Mouse (Mus musculus): ENCODE measurements around the gene Hoxa3. TPM values are rescaled to one million over a fixed set of nuclear protein-coding genes. Genes with fewer than 3 reads are reported as not detected.

Hoxa3 gene
- polyA plus RNA-seq, 1 experiment from 2014 or later: 1.2 TPM

DNA sequence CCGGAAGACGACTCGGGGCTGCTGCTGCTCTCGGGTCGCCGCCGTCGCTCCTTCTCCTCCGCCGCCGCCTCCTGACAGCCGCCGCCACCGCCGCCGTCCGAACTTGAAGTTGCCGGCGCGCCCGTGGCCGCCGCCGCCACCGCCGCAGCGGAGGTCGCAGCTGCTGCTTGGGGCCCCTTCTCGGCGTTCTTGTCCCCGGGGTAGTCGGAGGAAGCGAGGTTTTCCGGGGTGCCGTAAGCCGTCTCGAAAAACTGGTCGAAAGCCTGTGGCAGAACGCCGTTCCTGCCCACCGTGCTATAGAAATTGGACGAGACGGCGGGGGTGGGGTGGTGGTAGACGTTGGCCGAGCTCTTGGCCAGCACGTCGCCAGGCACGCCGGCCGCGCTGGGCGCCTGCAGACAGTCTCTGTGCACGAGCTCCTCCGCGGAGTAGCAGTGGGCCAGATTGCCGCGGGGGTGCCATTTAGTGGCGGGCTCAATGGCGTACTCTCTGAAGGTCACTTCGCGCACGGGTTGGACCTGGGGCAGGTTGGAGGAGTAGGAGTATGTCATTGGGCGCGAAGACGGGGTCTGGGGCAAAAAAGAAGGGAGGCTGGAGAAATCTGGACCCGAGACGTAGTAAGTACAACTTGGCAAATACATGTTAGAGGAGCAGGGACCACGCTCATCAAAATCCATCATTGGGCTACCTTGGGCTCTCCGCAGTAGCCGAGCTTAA is 32.1 kb upstream of the Hoxa3 start:
- WGBS: under 1% methylated on average over 71 of the region's 71 CpGs
- Histone ChIP-seq H3K4me3 (peak overlapping the region; percentile 32), H3K9me3 (no peaks in the 10 kb centered on the region), H3K27me3 (replicated peaks) (peaks cover 100% of the 10 kb centered on the region), H3K27ac (replicated peaks) (no peak overlapping the region), H3K36me3 (no peaks in the 10 kb centered on the region), H3K4me2 (peak overlapping the region; percentile 37), H3K4me1 (peaks cover 11% of the 10 kb centered on the region; the same call in 1 of the 2 replicates), H3K9ac (no peak overlapping the region)
- ATAC-seq (ENCODE audit: extremely low read depth, insufficient number of reproducible peaks, low FRiP score, low TSS enrichment): no peak

DNA sequence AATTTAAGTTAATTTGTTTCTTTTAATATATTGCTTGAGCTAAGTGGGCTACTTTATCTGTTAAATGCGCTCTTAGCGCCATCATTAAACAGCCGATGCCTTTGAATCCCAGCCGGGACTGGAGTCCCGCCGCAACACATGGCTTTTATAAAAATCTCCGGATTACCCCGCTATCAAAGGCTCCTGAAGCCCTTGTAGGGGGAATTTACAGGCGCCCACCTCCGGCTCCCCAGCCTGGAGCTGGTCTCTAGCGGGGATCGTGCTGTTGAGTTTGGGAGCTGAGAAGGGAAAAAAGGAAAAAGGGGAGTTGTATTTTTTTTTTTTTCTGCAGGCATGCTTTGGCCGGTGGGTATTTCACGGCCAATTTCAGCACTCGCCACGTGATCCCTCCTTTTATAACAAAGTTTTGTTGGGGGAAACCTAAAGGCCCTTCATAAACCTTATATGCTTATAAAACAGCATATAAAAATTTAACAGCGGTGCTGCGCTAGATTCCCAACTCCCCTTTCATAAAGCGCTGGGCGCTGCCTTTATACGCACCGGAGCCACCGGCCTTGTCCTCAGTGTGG is 31.4 kb upstream of the Hoxa3 start:
- WGBS: 2% methylated on average over 23 of the region's 23 CpGs
- Histone ChIP-seq H3K9ac (no peak overlapping the region), H3K27ac (replicated peaks) (no peak overlapping the region), H3K4me2 (peak overlapping the region; percentile 37; the same call in 1 of the 2 replicates), H3K27me3 (replicated peaks) (peaks cover 100% of the 10 kb centered on the region), H3K36me3 (no peaks in the 10 kb centered on the region), H3K4me3 (peak overlapping the region; percentile 32), H3K9me3 (no peaks in the 10 kb centered on the region), H3K4me1 (peaks cover 13% of the 10 kb centered on the region; the same call in 1 of the 2 replicates)
- no peak for ATAC-seq (ENCODE audit: extremely low read depth, insufficient number of reproducible peaks, low FRiP score, low TSS enrichment)

GRCm38 (mm10) chr6:52243681-52244121 is 30.6 kb upstream of the Hoxa3 start:
- H3K36me3 ChIP-seq: no peaks in the 10 kb centered on the region
- WGBS: 2% methylated on average over 12 of the region's 12 CpGs
- H3K27ac ChIP-seq (replicated peaks): no peak overlapping the region
- no peak for ATAC-seq (ENCODE audit: extremely low read depth, insufficient number of reproducible peaks, low FRiP score, low TSS enrichment)
- no peak overlapping the region for H3K9ac ChIP-seq
- H3K4me3 ChIP-seq: no peak overlapping the region; the same call in 1 of the 2 replicates
- H3K9me3 ChIP-seq: no peaks in the 10 kb centered on the region
- peaks cover 13% of the 10 kb centered on the region; the same call in 1 of the 2 replicates for H3K4me1 ChIP-seq
- peaks cover 99% of the 10 kb centered on the region for H3K27me3 ChIP-seq (replicated peaks)
- no peak overlapping the region for H3K4me2 ChIP-seq

- H3K4me3 ChIP-seq: no peak overlapping the region
- H3K27me3 ChIP-seq (replicated peaks): peaks cover 99% of the 10 kb centered on the region
- peaks cover 13% of the 10 kb centered on the region; the same call in 1 of the 2 replicates for H3K4me1 ChIP-seq
- no peak for ATAC-seq (ENCODE audit: extremely low read depth, insufficient number of reproducible peaks, low FRiP score, low TSS enrichment)
- 4% methylated on average over 4 of the region's 4 CpGs for WGBS
- no peaks in the 10 kb centered on the region for H3K9me3 ChIP-seq
- no peak overlapping the region for H3K27ac ChIP-seq (replicated peaks)
- no peak overlapping the region for H3K9ac ChIP-seq
- no peak overlapping the region for H3K4me2 ChIP-seq
- no peaks in the 10 kb centered on the region for H3K36me3 ChIP-seq
Measured at GRCm38 (mm10) chr6:52242801-52243332, 29.7 kb upstream of the Hoxa3 start.

- 3% methylated on average over 9 of the region's 9 CpGs for WGBS
- no peak overlapping the region for H3K9ac ChIP-seq
- no peak overlapping the region for H3K27ac ChIP-seq (replicated peaks)
- H3K36me3 ChIP-seq: no peaks in the 10 kb centered on the region
- ATAC-seq (ENCODE audit: extremely low read depth, insufficient number of reproducible peaks, low FRiP score, low TSS enrichment): no peak
- no peak overlapping the region for H3K4me3 ChIP-seq
- no peak overlapping the region for H3K4me2 ChIP-seq
- peaks cover 13% of the 10 kb centered on the region; the same call in 1 of the 2 replicates for H3K4me1 ChIP-seq
- no peaks in the 10 kb centered on the region for H3K9me3 ChIP-seq
- H3K27me3 ChIP-seq (replicated peaks): peaks cover 99% of the 10 kb centered on the region
Measured at GRCm38 (mm10) chr6:52241001-52241621, 28.0 kb upstream of the Hoxa3 start.

DNA sequence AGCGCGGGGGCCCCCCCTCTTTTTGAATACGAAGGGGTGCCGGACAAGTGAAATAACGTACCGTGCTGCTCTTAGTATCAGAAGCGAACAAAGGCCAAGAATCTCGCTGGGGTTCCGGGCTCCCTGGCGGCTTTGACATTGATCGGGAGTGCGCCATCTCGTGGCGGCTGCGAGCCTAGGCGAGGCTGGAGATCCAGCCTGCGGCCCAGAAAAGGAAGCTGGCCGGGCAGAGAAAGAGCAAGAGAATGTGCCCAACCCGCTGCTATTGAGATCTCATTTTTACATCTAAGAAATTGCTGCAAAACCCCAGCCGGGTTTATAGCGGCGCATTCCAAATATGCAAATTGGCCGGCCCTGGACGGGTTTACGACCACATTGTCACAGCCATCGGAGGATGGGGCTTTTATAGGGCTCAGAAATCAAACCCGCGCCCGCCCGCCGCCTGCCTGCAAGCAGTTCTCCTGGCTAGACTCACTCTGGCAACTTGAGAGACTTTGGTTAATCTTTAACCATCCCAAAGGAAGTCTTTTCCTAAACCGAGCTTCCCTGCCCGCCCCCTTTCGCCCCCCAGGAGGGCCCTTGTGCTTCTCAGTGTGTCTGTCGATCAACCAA is 27.4 kb upstream of the Hoxa3 start, which contains the start of gene Hoxa10:
Hoxa10 (minus strand) TSS at position 466 of the 612 bp plus-strand sequence.
- H3K9ac ChIP-seq: no peak within 1 kb of the TSS
- WGBS: 2% methylated on average over 35 of the region's 35 CpGs
- peaks cover 13% of the 10 kb centered on the region; the same call in 1 of the 2 replicates for H3K4me1 ChIP-seq
- H3K4me3 ChIP-seq: peak within 1 kb of the TSS; percentile 36
- H3K4me2 ChIP-seq: peak within 1 kb of the TSS; percentile 57
- no peak for ATAC-seq (ENCODE audit: extremely low read depth, insufficient number of reproducible peaks, low FRiP score, low TSS enrichment)
- H3K9me3 ChIP-seq: no peaks in the 10 kb centered on the region
- no peaks in the 10 kb centered on the region for H3K36me3 ChIP-seq
- H3K27ac ChIP-seq (replicated peaks): no peak within 1 kb of the TSS
- peaks cover 99% of the 10 kb centered on the region for H3K27me3 ChIP-seq (replicated peaks)

- ATAC-seq (ENCODE audit: extremely low read depth, insufficient number of reproducible peaks, low FRiP score, low TSS enrichment): no peak
- Histone ChIP-seq H3K4me2 (peak overlapping the region; percentile 57), H3K27ac (replicated peaks) (no peak overlapping the region), H3K4me1 (peaks cover 8% of the 10 kb centered on the region; the same call in 1 of the 2 replicates), H3K9me3 (no peaks in the 10 kb centered on the region), H3K36me3 (no peaks in the 10 kb centered on the region), H3K27me3 (replicated peaks) (peaks cover 99% of the 10 kb centered on the region), H3K9ac (no peak overlapping the region), H3K4me3 (peak overlapping the region; percentile 36)
- WGBS: 2% methylated on average over 30 of the region's 30 CpGs
Measured at GRCm38 (mm10) chr6:52239625-52240388, 26.7 kb upstream of the Hoxa3 start.

DNA sequence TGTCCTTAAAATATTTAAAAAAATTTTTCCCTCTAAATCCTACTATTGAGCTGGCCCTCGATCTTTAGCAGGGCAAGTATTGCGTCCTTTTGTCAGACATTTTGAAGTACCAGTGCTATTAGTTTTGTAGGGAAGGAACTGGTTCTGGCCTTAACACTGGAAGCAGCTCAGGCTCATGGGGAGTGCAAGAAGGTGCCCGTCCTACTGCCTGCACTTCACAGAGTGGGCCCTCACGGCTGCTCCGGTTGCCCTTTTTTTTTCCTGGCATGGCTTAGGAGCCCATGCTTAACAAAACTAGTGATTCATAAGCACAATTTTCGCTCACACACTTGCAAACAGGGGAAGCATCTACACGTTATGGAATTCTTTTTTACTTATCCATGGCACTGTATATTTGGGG is 25.8 kb upstream of the Hoxa3 start:
- H3K27me3 ChIP-seq (replicated peaks): peaks cover 99% of the 10 kb centered on the region
- H3K4me3 ChIP-seq: no peak overlapping the region
- H3K9ac ChIP-seq: no peak overlapping the region
- 4% methylated on average over 7 of the region's 7 CpGs for WGBS
- no peak overlapping the region for H3K4me2 ChIP-seq
- ATAC-seq (ENCODE audit: extremely low read depth, insufficient number of reproducible peaks, low FRiP score, low TSS enrichment): no peak
- H3K27ac ChIP-seq (replicated peaks): no peak overlapping the region
- H3K36me3 ChIP-seq: no peaks in the 10 kb centered on the region
- no peaks in the 10 kb centered on the region for H3K9me3 ChIP-seq
- peaks cover 10% of the 10 kb centered on the region; the same call in 1 of the 2 replicates for H3K4me1 ChIP-seq

- H3K27me3 ChIP-seq (replicated peaks): peaks cover 99% of the 10 kb centered on the region
- H3K4me1 ChIP-seq: peaks cover 13% of the 10 kb centered on the region; the same call in 1 of the 2 replicates
- ATAC-seq (ENCODE audit: extremely low read depth, insufficient number of reproducible peaks, low FRiP score, low TSS enrichment): no peak
- no peaks in the 10 kb centered on the region for H3K36me3 ChIP-seq
- H3K4me3 ChIP-seq: no peak overlapping the region
- H3K9ac ChIP-seq: no peak overlapping the region
- H3K9me3 ChIP-seq: no peaks in the 10 kb centered on the region
- no peak overlapping the region for H3K27ac ChIP-seq (replicated peaks)
- WGBS: 4% methylated on average over 7 of the region's 7 CpGs
- no peak overlapping the region for H3K4me2 ChIP-seq
Measured at GRCm38 (mm10) chr6:52238155-52238545, 25.0 kb upstream of the Hoxa3 start.

DNA sequence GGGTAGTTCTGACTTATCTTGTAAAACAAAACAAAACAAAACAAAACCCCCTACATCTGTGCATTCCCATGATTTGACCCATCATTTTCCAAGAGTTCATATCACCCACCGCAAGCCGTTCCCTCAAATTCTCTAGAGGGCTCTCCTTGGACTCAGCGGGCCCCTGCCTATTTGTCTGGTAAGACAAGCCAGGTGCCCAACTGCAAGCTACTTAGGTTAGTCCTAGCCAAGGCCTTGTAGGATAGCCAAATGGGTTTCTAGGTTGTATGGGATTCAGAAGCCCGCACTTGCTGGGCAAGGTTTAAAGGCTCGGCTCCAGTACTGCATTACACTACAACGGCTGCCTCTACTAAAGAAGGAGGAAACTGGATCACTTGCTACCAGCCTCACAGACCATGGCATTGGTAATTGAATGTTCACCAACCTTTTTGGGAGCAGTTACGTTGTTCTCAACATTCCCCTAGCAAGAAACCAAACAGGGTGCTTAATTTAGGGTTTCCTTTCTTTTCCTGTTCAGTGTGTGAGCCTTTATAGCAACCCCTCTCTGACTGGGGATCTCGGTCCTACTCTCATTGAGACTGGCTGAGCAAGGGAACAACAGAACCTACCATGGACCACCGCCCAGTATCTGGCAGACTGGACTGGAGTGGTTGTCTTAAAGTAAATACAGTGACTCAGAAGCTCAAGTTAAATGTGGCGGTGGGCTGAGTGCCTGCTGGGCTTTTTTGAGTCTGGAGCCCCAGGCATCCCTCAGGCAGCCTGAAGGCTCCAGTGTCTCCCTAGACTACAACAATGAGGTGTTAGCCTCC is 24.4 kb upstream of the Hoxa3 start:
- Histone ChIP-seq H3K27ac (replicated peaks) (no peak overlapping the region), H3K4me1 (peaks cover 13% of the 10 kb centered on the region; the same call in 1 of the 2 replicates), H3K9ac (no peak overlapping the region), H3K4me3 (no peak overlapping the region), H3K9me3 (no peaks in the 10 kb centered on the region), H3K4me2 (no peak overlapping the region), H3K36me3 (no peaks in the 10 kb centered on the region), H3K27me3 (replicated peaks) (peaks cover 99% of the 10 kb centered on the region)
- no peak for ATAC-seq (ENCODE audit: extremely low read depth, insufficient number of reproducible peaks, low FRiP score, low TSS enrichment)
- 9% methylated on average over 10 of the region's 10 CpGs for WGBS

Data from heart, embryonic 13.5 days (tissue).